Mouse (Mus musculus) hindbrain, embryonic 10.5 days (tissue): ENCODE measurements around the gene Olfr1423. TPM values are rescaled to one million over a fixed set of nuclear protein-coding genes. Genes with fewer than 3 reads are reported as not detected.
A peak's percentile ranks its signal among the peaks of the same experiment; 100 is the strongest.

ENCODE experiments used
- DNase-seq: peaks from one replicate; pipeline ENCODE4 v3.0.0-alpha.2; 2017; ENCODE audit warnings: low spot score
- H3K27ac ChIP-seq: fragments of 300-500 bp; sonication (generic); 2 replicates; pipeline ENCODE4 v1.5.1; 2016; ENCODE audit warnings: mild to moderate bottlenecking, moderate library complexity
- H3K27me3 ChIP-seq: fragments of 300-500 bp; sonication (generic); 2 replicates; pipeline ENCODE4 v1.6.1; 2016; ENCODE audit warnings: mild to moderate bottlenecking; ENCODE audit not compliant: poor library complexity, insufficient read depth, severe bottlenecking
- H3K36me3 ChIP-seq: fragments of 300-500 bp; sonication (generic); 2 replicates; pipeline ENCODE4 v1.6.1; 2016; ENCODE audit warnings: mild to moderate bottlenecking, moderate library complexity
- H3K4me1 ChIP-seq: fragments of 300-500 bp; sonication (generic); replicated peaks from 2 replicates; pipeline ENCODE4 v1.6.1; 2016; ENCODE audit warnings: mild to moderate bottlenecking
- H3K4me3 ChIP-seq: fragments of 300-500 bp; sonication (generic); 2 replicates; pipeline ENCODE4 v1.5.1; 2016; ENCODE audit warnings: mild to moderate bottlenecking, moderate library complexity
- H3K9me3 ChIP-seq: fragments of 300-500 bp; sonication (generic); 2 replicates; pipeline ENCODE4 v1.6.1; 2016; ENCODE audit warnings: mild to moderate bottlenecking, moderate library complexity
- WGBS: fragments of 180-500 bp; shearing (Covaris S2); methylation state at CpG from one replicate; pipeline ENCODE4 v1.1.7; 2016; 5-methylcytosine and 5-hydroxymethylcytosine counted together
- polyA plus RNA-seq: library from polyadenylated mRNA; unstranded; fragments of >200 nt; fragmentation: Nextera tagmentation; extraction: Ambion mirVana; gene quantifications from 2 replicates; pipeline ENCODE4 v1.2.1, GENCODE M21; 2016

The Olfr1423 gene
- polyA plus RNA-seq, 1 experiment from 2014 or later = 0.03 TPM

GRCm38 (mm10) chr19:12011560-12012556 is 29.3 kb downstream of the Olfr1423 start:
- peak overlapping the region; percentile 69 for H3K4me3 ChIP-seq
- H3K27me3 ChIP-seq = no peaks in the 10 kb centered on the region; the same call in 1 of the 2 replicates
- peaks cover 20% of the 10 kb centered on the region for H3K4me1 ChIP-seq
- WGBS = under 1% methylated on average over 49 of the region's 49 CpGs
- peak overlapping the region; percentile 95; the same call in 1 of the 2 replicates for H3K27ac ChIP-seq
- peak; percentile 96 for DNase-seq
- no peaks in the 10 kb centered on the region for H3K36me3 ChIP-seq
- no peaks in the 10 kb centered on the region for H3K9me3 ChIP-seq

- Histone ChIP-seq H3K9me3 (no peaks in the 10 kb centered on the region), H3K27me3 (no peaks in the 10 kb centered on the region; the same call in 1 of the 2 replicates), H3K27ac (peak overlapping the region; percentile 95), H3K4me3 (peak overlapping the region; percentile 69), H3K36me3 (no peaks in the 10 kb centered on the region), H3K4me1 (peaks cover 25% of the 10 kb centered on the region)
- peak; percentile 72 for DNase-seq
- under 1% methylated on average over 26 of the region's 26 CpGs for WGBS
Measured at GRCm38 (mm10) chr19:12010916-12011559, 30.1 kb downstream of the Olfr1423 start.

- Histone ChIP-seq H3K9me3 (no peaks in the 10 kb centered on the region), H3K27ac (peak overlapping the region; percentile 95), H3K4me1 (peaks cover 25% of the 10 kb centered on the region), H3K4me3 (peak overlapping the region; percentile 69), H3K27me3 (no peaks in the 10 kb centered on the region; the same call in 1 of the 2 replicates), H3K36me3 (no peaks in the 10 kb centered on the region)
- peak; percentile 87 for DNase-seq
- under 1% methylated on average over 24 of the region's 24 CpGs for WGBS
Measured at GRCm38 (mm10) chr19:12010281-12010771, 30.8 kb downstream of the Olfr1423 start.

GRCm38 (mm10) chr19:12009501-12010280 is 31.4 kb downstream of the Olfr1423 start:
- H3K27me3 ChIP-seq = no peaks in the 10 kb centered on the region; the same call in 1 of the 2 replicates
- H3K27ac ChIP-seq = peak overlapping the region; percentile 95
- H3K36me3 ChIP-seq = no peaks in the 10 kb centered on the region
- H3K4me1 ChIP-seq = peaks cover 27% of the 10 kb centered on the region
- peak overlapping the region; percentile 69 for H3K4me3 ChIP-seq
- no peaks in the 10 kb centered on the region for H3K9me3 ChIP-seq
- under 1% methylated on average over 24 of the region's 24 CpGs for WGBS
- DNase-seq = peak; percentile 83

DNA sequence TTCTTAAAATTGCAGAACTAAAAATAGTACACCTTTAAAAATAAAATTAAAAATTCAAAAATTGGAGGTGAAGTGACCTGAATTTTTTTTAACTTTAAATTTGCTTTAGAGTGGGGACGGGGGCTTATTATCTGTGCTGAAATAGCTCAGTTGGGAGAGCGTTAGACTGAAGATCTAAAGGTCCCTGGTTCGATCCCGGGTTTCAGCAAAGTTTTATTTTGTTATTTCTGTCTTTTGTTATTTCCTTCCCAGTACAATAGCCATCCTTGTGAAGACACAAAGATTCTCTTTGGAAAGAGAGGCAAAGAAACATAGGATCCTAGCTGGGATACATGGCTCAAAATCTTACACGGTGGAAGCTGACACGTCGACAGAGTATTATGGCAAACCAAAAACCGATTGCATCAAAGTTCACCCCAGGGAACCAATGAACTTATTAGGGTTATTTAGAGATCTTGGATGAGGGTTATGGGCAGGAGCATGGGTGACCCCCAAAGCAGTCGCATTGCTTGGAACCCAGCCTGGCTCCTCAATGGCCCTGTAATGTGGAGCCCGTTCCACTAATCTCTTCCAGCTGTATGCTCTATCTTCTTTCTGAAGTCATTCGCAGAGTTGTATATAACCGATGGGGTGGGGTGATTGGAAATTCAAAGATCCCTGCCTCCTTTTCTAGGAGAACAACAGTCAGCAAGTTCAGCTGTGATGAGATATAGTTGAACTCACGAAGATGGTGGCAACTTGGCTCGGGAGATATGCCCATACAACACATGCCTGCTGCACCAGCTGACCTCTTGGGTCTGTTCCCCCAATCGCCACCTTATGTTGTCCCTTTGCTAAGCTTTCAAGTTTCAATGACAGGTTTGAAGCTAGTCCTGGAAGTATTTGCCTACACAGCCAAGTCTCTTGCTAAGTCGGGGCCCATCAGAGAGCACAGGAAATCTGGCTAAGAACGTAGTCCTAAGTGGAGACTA is 32.4 kb downstream of the Olfr1423 start:
- peak; percentile 32 for DNase-seq
- no peaks in the 10 kb centered on the region for H3K36me3 ChIP-seq
- 21% methylated on average over 17 of the region's 17 CpGs for WGBS
- H3K9me3 ChIP-seq = no peaks in the 10 kb centered on the region
- no peaks in the 10 kb centered on the region; the same call in 1 of the 2 replicates for H3K27me3 ChIP-seq
- peaks cover 32% of the 10 kb centered on the region for H3K4me1 ChIP-seq
- H3K4me3 ChIP-seq = peak overlapping the region; percentile 66
- no peak overlapping the region for H3K27ac ChIP-seq

DNA sequence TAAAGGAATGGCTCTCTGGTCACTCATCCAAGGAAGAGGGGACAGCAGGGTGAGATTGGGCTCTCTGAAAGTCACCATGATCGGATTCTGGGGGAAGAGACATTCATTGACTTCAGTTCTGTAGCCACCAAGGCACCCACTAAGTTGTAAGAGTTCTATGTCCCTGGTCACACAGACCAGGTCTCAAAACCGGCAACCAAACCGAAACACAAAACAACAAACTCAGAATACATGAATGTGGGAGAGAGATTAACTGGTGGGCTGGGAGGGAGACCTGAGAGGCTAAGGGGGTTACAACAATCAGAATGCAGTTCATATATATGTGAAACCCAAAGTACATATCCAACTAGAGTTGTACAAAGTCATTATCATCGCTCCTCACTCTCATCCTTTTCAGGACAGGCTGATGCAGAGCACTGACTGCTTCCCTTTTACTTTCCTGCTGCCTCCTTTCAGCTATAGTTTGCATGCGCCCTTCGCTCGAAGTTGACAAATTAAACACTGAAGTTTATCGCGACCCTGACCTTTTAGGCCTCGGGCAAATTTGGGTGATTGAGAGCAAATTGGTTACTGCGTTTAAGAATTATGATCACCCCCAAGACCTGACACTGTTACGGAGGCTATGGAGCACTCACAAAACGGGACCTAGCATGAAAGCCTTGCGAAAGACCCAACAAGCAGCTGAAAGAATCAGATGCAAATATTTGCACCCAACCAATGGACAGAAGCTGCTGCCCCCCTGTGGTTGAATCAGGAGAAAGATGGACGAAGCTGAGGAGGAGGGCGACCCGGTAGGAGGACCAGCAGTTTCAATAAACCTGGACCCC is 33.8 kb downstream of the Olfr1423 start:
- Histone ChIP-seq H3K27me3 (no peaks in the 10 kb centered on the region; the same call in 1 of the 2 replicates), H3K36me3 (no peaks in the 10 kb centered on the region), H3K9me3 (no peaks in the 10 kb centered on the region), H3K4me3 (peak overlapping the region; percentile 66), H3K4me1 (peaks cover 35% of the 10 kb centered on the region), H3K27ac (no peak overlapping the region)
- DNase-seq = peak; percentile 71
- WGBS = 11% methylated on average over 17 of the region's 17 CpGs

- under 1% methylated on average over 17 of the region's 17 CpGs for WGBS
- H3K36me3 ChIP-seq = no peaks in the 10 kb centered on the region
- DNase-seq = peak; percentile 33
- no peaks in the 10 kb centered on the region for H3K9me3 ChIP-seq
- peak overlapping the region; percentile 66 for H3K4me3 ChIP-seq
- peak overlapping the region; percentile 54 for H3K27ac ChIP-seq
- peaks cover 39% of the 10 kb centered on the region for H3K4me1 ChIP-seq
- no peaks in the 10 kb centered on the region; the same call in 1 of the 2 replicates for H3K27me3 ChIP-seq
Measured at GRCm38 (mm10) chr19:12006361-12006947, 34.7 kb downstream of the Olfr1423 start.

GRCm38 (mm10) chr19:12005376-12006360 is 35.4 kb downstream of the Olfr1423 start:
- peak; percentile 93 for DNase-seq
- peak overlapping the region; percentile 78 for H3K27ac ChIP-seq

GRCm38 (mm10) chr19:12004216-12005008 is 36.7 kb downstream of the Olfr1423 start:
- Histone ChIP-seq H3K4me3 (peak overlapping the region; percentile 66), H3K27me3 (no peaks in the 10 kb centered on the region; the same call in 1 of the 2 replicates), H3K4me1 (peaks cover 39% of the 10 kb centered on the region), H3K9me3 (no peaks in the 10 kb centered on the region), H3K27ac (no peak overlapping the region), H3K36me3 (no peaks in the 10 kb centered on the region)
- 63% methylated on average over 9 of the region's 9 CpGs for WGBS
- no peak for DNase-seq

More at GRCm38 (mm10) chr19:12005376-12006360, 35.4 kb downstream of the Olfr1423 start:
- Histone ChIP-seq H3K4me1 (peaks cover 39% of the 10 kb centered on the region), H3K9me3 (no peaks in the 10 kb centered on the region), H3K36me3 (no peaks in the 10 kb centered on the region), H3K27me3 (no peaks in the 10 kb centered on the region; the same call in 1 of the 2 replicates), H3K4me3 (peak overlapping the region; percentile 66)
- under 1% methylated on average over 41 of the region's 41 CpGs for WGBS
